Mouse (Mus musculus): ENCODE data around the gene Anpep.

The Anpep gene

DNA sequence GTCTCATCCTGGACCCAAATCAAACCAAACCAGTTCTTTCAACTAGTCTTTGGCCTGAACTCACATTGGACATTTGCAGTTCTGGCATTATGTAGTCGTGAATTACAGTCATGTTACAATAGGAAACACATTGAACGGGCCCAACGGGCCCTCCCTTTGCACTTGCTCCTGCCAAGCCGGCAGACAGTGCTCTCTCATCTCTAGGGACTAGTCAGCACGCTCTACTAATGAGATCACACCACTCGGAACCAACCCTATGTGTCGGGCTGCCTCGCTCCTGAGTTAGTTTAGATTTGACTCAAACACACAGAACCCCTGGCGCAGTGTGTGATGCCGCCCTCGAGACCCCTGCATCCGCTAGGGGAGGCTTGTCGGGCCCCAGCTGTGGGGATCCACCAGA lies 7.0 kb upstream of the Anpep start:
- no peak for DNase-seq (ENCODE audit: low read depth, low spot score)

DNA sequence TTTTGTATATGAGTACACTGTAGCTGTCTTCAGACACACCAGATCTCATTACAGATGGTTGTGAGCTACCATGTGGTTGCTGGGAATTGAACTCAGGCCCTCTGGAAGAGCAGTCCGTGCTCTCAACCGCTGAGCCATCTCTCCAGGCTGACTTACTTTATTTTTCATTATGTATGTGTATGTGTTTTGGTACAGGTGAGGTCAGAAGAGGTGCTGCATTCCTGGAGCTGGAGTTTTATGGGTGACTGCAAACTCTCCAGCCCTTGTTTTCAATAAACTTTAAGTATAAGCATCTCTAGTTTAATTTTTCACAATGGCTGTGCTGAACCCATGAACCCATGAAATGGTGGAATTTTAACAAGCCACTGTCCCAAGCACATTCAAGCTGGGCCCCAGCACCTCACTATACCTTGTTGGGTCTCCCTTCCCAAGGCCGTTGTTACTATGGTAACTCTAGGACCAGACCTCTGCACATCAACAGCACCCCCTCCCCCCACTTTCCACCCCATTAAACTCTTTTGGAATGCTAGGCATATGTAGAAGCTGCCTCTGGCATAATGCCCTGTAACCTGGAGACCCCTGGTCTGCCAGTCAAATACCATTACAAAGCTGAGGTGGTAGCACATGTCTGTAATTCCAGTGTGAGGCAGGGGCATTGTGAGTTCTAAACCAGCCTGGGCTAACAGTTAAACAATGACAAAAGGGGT lies 5.6 kb upstream of the Anpep start:
- DNase-seq (ENCODE audit: low read depth, low spot score) = no peak

DNA sequence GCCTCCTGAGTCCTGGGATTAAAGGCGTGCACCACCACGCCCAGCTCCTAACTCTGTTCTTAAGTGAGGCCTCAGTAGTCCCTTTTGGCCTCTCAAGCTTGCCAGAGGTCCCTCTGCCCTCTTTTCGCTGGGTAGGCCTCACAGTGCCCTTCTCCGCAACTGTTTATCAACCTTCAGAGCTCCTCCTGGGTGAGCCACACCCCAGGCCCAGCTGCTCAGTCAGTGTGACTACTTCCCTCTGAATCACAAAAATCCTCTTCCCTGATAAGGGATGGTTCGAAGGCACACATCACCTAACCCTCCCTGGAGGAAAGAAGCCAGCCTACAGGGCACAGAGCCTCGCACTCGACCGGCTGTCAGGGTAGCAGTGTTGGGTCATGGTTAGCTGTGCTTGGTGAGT lies 935 bp upstream of the Anpep start:
- no peak for DNase-seq (ENCODE audit: low read depth, low spot score)

DNA sequence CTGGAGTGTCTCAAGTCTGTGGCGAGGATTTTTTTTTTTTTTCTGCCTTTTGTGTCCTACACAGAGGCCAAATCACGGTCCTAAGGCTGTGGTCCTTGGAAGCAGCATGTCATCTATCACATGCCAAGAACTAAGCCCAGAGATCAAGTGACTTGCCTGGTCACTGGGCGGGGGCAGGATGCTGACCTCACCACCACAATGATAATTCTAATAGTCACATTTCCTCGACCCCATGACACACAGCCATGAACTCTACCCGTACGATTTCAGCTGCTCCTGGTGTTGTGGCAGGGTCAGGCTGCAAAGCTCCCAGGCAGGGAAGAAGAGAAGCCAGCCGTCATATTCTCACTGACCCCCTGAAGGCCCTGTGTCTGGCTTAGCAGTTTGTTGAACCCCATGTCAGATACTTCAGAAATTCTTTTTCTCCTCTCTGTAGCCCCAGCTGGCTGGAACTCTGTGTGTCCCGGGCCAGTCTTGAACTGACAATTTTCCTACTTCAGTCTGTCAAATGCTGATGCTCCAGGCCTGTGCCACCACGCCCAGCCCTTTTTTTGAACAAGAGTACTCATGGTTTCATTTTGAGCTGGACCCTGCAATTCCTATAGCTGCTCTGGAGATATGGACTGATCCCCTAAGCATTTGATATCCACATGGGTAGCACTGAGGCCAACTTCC lies 1.8 kb downstream of the Anpep start:
- no peak for DNase-seq (ENCODE audit: low read depth, low spot score)

DNA sequence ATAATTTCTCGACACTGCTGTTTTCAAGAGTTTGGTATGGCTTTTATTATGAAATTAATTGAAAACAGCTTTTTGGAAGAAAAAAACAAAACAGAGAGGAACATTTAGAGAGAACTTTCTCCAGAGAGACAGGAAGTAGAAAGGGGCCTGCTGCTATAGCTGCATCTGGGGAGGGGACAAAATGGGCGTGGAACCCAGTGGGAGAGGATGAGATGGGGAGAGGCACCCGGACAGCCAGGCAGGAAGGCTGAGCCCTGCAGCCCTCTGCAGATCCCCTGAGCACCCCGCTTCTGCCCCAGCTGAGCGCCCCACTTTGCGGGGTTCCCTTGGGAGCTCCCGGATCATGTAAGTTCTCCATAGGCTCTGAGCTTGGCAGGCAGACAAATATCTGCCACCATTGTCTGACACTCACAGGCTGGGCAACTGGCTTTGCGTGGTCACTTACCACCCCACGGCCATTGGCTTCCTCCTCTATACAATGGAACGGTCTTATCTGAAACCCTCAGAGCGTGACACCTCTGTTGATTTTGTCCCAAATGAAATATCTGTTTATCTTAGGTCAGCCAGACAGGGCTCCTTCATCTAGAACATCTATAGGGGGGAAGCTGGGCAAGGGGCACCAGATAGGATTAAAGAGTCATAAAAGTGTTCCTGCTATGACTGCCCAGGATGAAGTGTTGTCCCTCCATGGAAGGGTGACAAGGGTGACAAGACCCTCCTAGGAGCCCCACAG lies 2.5 kb downstream of the Anpep start:
- DNase-seq (ENCODE audit: low read depth, low spot score) = no peak

DNA sequence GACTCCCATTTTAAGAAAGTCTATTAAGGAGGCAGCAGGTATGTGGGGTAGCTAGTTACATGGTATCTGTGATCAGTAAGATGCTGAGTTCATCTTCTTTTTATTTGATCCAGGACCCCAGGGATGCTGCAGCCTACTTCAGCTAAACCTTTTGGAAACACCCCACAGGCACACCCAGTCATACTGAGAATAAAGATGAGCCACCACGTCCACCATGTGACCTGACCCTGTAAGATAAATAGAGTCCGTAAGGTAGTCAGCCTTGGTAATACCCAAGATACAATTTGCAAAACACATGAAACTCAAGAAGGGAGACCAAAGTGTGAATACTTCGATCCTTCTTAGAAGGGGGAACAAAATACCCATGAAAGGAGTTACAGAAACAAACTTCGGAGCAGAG lies 4.6 kb downstream of the Anpep start:
- no peak for DNase-seq (ENCODE audit: low read depth, low spot score)

DNA sequence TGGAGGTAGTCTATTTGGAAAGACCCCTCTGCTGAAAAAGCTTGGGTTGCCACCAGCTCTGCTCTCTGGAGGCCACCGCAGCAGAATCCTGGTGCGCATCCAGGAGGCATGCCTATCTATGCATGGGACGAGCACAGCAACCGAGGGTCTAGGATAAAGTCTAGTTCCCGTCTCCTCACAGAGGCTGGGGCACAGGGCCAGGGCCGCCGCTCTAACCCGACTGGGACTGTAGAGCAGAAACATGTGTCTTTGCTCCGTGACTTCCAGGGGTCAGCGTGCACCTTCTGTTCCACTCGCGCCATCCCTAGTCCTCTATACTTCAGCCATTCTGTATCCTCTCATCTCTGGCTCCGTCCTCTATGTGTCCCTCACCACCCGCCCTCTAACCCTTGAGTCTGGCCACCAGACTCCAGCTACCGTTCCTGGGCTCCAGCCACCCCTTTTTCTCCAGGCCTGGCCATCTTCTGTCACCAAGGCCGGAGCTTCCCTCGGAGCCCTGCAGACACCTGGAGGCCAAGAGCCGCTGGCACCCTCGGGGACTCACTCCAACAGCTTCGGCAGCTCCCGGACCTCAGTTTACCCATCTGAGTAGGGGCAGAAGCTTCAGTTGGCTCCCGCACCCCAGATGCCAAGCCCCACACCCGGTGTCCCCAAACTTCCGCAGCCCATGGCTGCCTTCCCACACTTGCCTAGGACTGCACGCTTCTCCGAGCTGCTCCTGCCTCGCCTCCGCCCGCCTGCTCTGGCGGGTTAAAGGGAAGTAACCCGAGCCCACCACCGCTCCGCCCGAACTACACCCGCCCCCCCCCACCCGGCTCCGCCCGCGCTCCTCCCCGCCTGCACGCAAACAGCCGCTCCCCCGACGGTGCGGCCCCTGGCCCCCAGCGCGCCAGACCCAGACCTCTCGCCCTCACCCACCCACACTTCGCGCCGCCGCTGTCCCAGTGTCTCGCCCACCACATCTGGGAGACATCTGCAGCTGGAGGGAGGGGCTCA lies 13.1 kb downstream of the Anpep start:
- DNase-seq (ENCODE audit: low read depth, low spot score) = no peak

DNA sequence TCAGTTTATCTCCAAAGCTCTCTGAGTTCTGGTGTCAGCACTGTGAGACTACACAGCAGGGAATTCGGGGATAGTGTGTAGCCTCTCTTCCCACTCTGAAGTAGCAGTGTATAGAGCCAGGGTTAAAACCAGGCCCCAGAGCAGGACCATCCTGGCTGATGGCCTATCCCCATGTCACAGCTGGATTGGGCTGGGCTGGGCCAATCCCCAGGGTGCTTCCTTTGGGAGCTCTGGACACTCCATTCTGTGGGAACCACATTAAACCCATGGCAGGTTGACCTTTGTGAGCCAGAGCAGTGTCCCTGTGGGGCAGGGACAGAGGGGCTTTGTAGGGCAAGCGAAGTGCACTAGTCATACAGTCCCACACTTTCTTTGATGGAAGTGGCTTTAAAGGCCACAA lies 14.5 kb downstream of the Anpep start:
- DNase-seq (ENCODE audit: low read depth, low spot score) = no peak

DNA sequence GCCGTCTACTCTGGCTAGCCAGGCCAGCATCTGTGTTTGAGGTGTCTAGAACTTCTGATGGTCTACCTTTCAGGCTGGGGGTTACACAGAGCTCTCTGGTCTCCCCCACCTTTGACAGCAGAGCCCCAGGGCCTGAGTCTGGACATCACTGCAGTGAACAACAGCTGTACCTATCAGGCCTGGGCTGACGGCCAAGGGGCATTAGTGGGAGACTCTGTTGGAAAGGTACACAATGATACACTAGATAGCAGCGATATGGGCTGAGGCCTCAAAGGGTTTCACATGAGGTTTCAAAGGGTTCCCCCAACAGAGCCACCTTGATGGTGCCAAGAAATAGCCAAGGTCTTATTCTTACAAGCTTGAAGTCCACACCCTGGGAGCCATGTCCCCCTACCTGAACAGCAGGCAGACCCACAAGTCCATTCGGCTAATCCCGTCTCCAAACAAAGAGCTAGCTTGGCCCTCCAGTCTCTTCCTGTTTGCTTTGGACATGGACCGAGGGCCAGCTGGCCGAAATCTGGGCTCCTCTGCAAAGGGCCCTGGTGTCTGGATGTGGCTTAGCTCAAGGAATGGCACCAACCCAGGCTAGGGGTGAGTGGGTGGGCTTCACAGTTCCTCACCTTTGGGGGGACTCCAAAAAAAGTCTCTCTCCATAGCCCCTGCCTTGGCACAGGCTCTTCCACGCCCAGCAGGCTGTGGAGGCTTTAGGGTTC lies 16.6 kb downstream of the Anpep start:
- no peak for DNase-seq (ENCODE audit: low read depth, low spot score)

DNA sequence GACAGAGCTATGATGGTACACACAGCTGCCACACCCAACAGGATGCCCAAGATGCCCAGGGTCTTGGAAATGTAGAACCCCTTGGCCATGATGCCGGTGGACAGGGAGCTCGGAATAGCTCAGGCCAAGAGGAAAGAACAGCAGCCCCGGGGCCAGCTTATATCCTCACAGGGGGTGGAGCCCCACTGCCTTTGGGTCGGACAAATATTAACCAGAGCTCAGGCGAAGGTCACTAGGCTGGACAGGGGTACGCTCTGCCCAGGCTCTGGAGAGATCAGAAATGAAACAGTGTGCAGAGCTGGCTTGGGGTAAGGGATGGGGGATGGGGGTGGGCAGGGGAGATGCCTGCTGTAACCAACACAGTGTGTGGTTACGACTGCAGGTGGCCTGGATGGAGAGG lies 18.7 kb downstream of the Anpep start:
- no peak for DNase-seq (ENCODE audit: low read depth, low spot score)

DNA sequence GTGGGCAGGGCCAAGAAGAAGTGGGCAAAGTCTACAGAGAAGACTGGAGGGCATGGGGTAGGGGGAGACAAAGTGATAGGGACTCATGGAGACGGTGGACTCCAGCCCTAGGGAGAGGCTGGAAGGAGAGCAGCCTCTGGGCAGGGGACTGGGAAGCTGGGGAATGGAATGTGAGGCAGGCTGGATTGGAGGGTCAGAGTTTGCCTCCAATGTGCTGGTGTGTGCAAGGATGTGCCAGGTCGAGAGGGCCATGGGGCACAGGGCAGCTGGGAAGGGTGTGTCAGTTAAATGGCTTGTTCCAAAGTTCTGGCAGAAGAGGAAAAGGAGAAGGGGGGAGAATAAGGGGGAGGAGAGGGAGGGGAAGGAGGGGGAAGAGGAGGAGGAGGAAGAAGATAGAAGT lies 23.6 kb downstream of the Anpep start:
- no peak for DNase-seq (ENCODE audit: low read depth, low spot score)

DNA sequence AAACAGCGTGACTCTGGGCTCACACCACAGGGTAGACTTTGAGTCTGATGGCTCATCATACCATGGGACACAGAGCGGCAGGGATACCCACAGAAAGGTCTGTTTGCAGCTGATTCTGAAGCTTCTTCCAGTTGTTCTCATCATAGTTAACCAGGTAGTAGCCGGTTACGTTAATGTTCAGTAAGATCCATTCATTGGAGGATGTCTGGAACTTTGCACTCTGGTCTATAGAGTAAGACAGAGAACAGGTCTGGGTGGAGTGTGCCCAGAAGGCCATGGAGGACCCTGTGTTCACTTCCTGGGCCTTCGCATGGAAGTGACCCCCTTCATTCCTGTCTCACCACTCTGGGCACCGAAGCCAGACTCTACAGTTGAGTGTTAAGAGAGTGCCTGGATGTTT lies 25.7 kb downstream of the Anpep start:
- DNase-seq (ENCODE audit: low read depth, low spot score) = no peak

DNA sequence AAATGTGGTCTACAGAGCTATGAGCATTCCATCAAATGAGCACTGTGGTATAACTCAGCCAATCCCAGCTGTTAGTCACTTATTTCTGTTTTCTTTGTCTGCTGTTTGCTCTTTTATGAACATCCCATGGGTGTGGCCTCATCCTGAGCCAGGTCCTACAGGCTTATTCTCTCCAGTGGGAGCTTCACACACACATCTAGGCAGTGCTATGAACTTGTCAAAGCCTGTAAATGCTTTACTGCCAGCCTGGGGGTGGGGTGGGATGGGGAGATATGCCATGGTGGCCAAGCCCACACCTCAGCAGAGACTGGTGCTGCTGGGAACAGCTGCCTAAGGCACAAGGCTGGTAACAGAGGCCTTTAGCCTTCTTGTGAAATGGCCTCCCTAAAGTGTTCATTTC lies 27.9 kb downstream of the Anpep start:
- DNase-seq (ENCODE audit: low read depth, low spot score) = no peak

DNA sequence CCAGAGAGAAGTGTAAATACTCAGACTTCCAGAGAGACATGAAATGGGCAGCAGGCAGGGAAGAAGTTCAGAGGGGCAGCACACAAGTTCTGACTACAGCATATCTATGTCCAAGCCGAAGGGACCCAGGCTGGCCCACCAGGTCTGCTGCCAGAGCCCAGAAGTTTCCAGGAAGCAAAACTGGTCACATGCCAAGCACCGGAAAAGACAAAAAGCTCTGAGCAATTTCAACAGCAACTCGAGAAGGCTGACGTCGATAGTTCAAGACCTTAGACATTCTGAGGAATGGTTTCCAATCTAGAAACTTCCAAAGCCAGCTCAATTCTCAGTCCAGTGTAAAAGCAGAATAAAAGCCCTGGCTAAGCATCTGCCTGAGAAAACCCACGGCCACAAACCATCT lies 29.3 kb downstream of the Anpep start:
- no peak for DNase-seq (ENCODE audit: low read depth, low spot score)

DNA sequence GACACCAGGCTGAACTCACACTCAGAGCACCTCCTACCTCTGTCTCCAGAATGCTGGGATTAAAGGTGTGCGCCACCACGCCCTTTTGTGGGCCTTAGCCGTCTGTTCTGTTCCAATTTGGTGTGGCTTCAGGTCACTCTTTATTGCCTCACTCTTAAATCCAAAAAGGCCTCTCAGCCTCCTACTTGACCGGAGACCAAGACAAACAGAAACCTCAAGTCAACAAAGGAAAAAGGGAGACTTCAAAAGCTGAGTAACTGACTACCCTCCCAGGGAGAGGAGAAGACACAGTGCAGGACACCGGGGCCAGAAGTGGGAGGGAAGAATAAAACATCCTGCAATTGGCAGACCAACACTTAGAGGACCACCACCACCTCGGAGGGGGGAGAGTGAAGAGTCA lies 29.7 kb downstream of the Anpep start:
- no peak for DNase-seq (ENCODE audit: low read depth, low spot score)

DNA sequence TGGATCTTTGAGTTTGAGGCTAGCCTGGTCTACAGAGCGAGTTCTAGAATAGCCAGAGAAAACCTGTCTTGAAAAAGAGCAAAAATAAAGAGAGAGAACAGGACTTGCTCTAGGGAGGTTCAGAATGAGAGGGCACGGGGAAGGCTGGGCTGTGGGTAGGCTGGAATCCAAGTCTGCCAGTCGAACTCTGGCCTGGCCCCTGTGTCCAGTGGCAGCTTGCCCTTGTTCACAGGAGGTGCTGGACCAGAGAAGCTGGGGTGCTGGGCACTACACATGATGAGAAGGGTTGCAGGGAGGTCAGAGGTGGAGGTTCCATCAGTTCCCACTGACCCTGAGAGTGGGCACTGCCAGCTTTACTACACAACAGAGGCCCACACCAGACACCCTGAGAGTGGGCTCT lies 32.5 kb downstream of the Anpep start:
- no peak for DNase-seq (ENCODE audit: low read depth, low spot score)

DNA sequence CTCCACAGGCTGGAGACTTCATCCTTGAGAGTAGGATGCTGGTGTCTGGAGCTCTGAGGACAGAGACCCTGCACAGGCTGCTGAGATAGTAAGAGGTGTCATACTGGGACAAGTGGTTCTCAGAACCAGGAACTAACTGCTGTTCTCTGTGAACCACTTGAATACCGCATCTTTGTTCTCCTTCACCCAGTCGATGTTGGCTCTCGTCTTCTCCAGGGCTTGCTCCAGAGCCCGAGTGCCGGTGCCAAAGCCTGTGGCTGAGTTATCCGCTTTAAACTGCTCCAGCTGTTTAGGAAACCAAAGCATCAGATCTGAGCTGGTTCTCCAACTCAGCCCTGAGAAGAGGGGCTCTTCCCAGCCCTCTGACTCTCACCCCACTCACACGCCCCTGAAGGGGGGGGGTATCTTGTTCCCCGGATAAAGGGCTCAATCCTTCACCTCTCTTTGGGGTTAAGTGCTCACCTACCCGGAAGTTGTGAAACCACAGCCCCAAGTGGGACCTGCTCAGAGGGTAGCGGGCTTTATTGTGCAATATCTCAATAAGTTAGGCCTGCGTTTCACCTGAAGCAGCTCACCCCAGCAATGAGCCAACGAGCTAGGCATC lies 38.7 kb downstream of the Anpep start:
- DNase-seq (ENCODE audit: low read depth, low spot score) = no peak

DNA sequence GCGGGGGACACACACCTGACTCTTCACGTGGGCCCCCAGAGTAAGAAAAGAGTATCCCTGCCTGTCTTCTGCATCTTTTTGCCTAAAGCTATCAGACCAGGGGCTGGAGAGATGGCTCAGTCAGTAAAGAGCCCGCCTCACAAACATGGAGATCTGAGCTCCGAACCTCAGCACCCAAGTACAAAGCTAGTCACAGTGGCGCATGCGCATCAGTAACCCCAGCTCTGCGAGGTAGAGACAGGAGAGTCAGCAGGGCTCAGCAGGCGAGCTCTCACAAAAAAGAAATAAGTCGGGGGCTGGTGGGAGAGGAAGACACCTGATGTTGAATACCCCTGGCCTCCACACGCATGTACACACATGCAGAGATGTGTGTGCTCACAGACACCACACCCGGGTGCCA lies 40.9 kb downstream of the Anpep start:
- DNase-seq (ENCODE audit: low read depth, low spot score) = no peak

DNA sequence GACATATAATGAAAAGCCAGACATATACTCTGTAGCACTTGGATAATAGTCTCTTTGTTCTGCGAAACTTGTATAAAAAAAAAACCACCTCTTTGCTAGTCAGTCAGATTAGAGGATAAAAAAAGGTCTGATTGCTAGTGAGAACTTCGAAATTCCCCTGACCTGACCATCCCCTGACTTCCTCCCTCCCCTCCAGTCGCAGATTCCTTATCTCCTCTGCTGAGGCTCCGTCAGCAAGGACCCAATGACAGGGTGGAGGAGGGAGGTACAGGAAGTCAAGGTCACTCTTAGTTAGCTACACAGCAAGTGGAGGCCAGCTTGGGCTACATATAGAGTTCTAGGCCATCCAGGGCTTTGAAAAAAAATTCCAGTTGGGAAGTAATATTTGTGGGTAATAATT lies 41.3 kb downstream of the Anpep start:
- no peak for DNase-seq (ENCODE audit: low read depth, low spot score)

DNA sequence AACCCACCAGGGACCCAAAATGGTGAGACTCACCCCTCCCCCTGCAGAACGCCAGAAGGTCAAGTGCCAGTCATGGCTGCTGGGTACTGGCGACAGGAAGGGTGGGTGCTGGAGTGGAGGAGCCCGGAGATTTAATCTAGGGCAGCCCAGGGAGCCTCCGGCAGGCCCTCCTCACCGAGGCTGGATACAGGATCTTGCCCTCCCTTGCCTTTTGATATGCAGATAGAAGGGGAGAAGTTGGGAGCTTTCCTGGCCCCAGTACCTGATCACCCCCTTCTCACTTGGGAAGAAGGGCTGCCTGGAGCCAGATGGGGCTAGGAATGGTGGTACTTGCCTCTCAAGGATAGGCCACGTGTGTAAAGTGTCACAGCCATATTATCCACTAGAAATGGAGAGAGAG lies 42.5 kb downstream of the Anpep start:
- DNase-seq (ENCODE audit: low read depth, low spot score) = no peak

DNA sequence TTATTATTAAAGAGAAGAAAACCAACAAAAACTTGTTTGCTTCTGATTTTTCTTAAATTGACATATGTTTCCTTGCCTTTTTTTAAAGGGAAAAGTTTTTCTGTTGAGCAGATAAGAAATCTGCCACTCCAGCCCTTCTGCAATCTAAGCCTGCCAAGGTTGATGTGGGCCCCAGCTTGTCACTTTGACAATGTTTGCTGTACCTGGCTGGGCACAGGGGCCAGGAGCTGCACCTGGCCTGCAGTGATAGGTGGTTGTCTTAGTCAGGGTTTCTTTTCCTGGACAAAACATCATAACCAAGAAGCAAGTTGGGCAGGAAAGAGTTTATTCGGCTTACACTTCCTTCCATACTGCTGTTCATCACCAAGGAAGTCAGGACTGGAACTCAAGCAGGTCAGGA lies 47.5 kb downstream of the Anpep start:
- no peak for DNase-seq (ENCODE audit: low read depth, low spot score)

Measured in retina, adult 2 months (tissue).